Mouse (Mus musculus) lung, embryonic 16.5 days (tissue): ENCODE measurements at regions not wholly inside any gene's neighbourhood (a gene's known extent, or its start where the extent isn't known, plus 50 kb on each side); places are given as distances from the start of the nearest gene placed in this dataset.

ENCODE experiments used
- ATAC-seq: fragments of 200-750 bp; cut with Nextera tagmentation; 2 replicates; pipeline ENCODE4 v1.8.0; 2017; ENCODE audit warnings: low read depth, mild to moderate bottlenecking, moderate library complexity
- H3K27ac ChIP-seq: fragments of 300-500 bp; sonication (generic); 2 replicates; pipeline ENCODE4 v1.5.1; 2014; ENCODE audit warnings: mild to moderate bottlenecking, control low read depth, low read length
- H3K27me3 ChIP-seq: fragments of 300-500 bp; sonication (generic); 2 replicates; pipeline ENCODE4 v1.6.1; 2014; ENCODE audit warnings: low read depth, low read length, mixed read lengths; ENCODE audit not compliant: control insufficient read depth, insufficient read depth
- H3K36me3 ChIP-seq: fragments of 300-500 bp; sonication (generic); 2 replicates; pipeline ENCODE4 v1.6.1; 2014; ENCODE audit warnings: low read length; ENCODE audit not compliant: control insufficient read depth, insufficient read depth
- H3K4me1 ChIP-seq: fragments of 300-500 bp; sonication (generic); replicated peaks from 2 replicates; pipeline ENCODE4 v1.6.1; 2014; ENCODE audit warnings: low read length, mixed read lengths; ENCODE audit not compliant: control insufficient read depth, insufficient read depth
- H3K4me2 ChIP-seq: fragments of 300-500 bp; sonication (generic); 2 replicates; pipeline ENCODE4 v1.6.1; 2014; ENCODE audit warnings: low read depth, low read length, control low read depth
- H3K4me3 ChIP-seq: fragments of 300-500 bp; sonication (generic); 2 replicates; pipeline ENCODE4 v1.5.1; 2014; ENCODE audit warnings: mild to moderate bottlenecking, low read length, control low read depth
- H3K9ac ChIP-seq: fragments of 300-500 bp; sonication (generic); 2 replicates; pipeline ENCODE4 v1.6.1; 2014; ENCODE audit warnings: low read length, control low read depth
- H3K9me3 ChIP-seq: fragments of 300-500 bp; sonication (generic); 2 replicates; pipeline ENCODE4 v1.6.1; 2016; ENCODE audit warnings: low read length; ENCODE audit not compliant: control insufficient read depth
- WGBS: fragments of 180-500 bp; shearing (Covaris S2); extraction: QIAGEN DNeasy Blood & Tissue Kit; methylation state at CpG from one replicate; pipeline ENCODE4 v1.1.7; 2014; 5-methylcytosine and 5-hydroxymethylcytosine counted together

DNA sequence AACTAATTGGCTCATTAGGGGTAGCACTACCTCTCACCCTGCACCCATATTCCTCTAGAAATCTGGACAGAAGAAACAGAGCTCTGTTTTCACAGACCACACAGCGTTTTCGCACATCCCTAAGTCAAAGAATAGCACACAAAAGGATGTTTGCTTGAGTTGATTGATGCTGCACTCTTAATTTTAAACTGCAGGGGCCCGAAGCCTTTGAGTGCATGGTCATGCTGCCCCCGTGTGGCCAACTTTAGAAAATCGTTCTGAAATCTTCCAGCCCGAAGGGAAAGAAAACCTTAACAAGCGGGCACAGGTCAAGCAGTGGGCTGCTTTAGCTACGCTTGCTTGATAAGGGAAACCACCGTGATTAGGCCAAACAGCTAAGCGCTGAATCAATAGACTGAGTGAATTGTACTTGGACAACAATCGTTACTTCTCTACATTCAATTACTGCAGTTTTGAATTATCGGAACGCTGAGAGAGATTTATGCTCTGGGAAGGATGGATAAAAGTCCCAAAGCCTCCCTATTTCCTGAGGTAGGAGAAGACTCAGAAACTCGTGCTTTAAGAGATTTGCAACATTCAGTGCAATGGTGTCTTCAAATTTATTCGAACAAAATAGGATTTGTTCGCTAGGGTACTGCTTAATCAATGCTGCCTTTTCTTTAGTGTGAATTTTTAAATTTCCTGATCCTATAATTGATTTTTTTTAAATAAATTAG is 490.1 kb upstream of the Lcorl start:
- Histone ChIP-seq H3K9ac (no peak overlapping the region), H3K9me3 (no peaks in the 10 kb centered on the region), H3K27me3 (no peaks in the 10 kb centered on the region), H3K4me1 (no peaks in the 10 kb centered on the region), H3K27ac (no peak overlapping the region), H3K36me3 (no peaks in the 10 kb centered on the region), H3K4me3 (no peak overlapping the region), H3K4me2 (peak overlapping the region; percentile 46)
- 16% methylated on average over 16 of the region's 16 CpGs for WGBS
- peak; percentile 36 for ATAC-seq

GRCm38 (mm10) chr5:46338461-46338860 is 481.0 kb upstream of the Lcorl start:
- no peak for ATAC-seq
- Histone ChIP-seq H3K27me3 (no peaks in the 10 kb centered on the region), H3K27ac (no peak overlapping the region), H3K4me1 (no peaks in the 10 kb centered on the region), H3K9ac (no peak overlapping the region), H3K4me3 (no peak overlapping the region), H3K36me3 (no peaks in the 10 kb centered on the region), H3K9me3 (no peaks in the 10 kb centered on the region), H3K4me2 (no peak overlapping the region)
- WGBS = 63% methylated on average over 2 of the region's 2 CpGs

- 19% methylated on average over 1 of the region's 1 CpGs for WGBS
- ATAC-seq = peak; percentile 34; the same call in 1 of the 2 replicates
- no peak overlapping the region for H3K9ac ChIP-seq
- no peaks in the 10 kb centered on the region for H3K27me3 ChIP-seq
- no peaks in the 10 kb centered on the region for H3K36me3 ChIP-seq
- no peak overlapping the region for H3K27ac ChIP-seq
- H3K4me2 ChIP-seq = no peak overlapping the region
- H3K4me1 ChIP-seq = no peaks in the 10 kb centered on the region
- no peaks in the 10 kb centered on the region for H3K9me3 ChIP-seq
- H3K4me3 ChIP-seq = no peak overlapping the region
Measured at GRCm38 (mm10) chr5:46330880-46331279, 473.5 kb upstream of the Lcorl start.
